Mouse (Mus musculus) gastrocnemius, adult 18-20 months (tissue): ENCODE measurements around the gene Fgf2. TPM values are rescaled to one million over a fixed set of nuclear protein-coding genes. Genes with fewer than 3 reads are reported as not detected.

Experiments
- DNase-seq: peaks from one replicate; pipeline ENCODE4 v3.0.0; 2021; ENCODE audit warnings: low spot score
- long read RNA-seq, 2 experiments: library from polyadenylated mRNA; stranded (forward); transcript quantifications; one replicate each; pipeline ENCODE4 v2.0.0; 2021
- total RNA-seq, 2 experiments: library from RNA; stranded (reverse); gene quantifications; 2 replicates each; pipeline ENCODE4 v1.2.3; 2021

Gene Fgf2
- total RNA-seq = 10 to 100 TPM in 1 of 2 experiments, 1 to 10 TPM in 1; 5.7 to 10.1 TPM
- long read RNA-seq, experiment 1, full-length matches to known transcripts = 2 of 3 reads
- long read RNA-seq, experiment 1, partial matches to known transcripts = 1 of 3 reads
- long read RNA-seq, experiment 1, other reads (novel, unspliced or antisense) = 0 of 3 reads
- long read RNA-seq, experiment 2, full-length matches to known transcripts = 1 of 3 reads
- long read RNA-seq, experiment 2, partial matches to known transcripts = 0 of 3 reads
- long read RNA-seq, experiment 2, other reads (novel, unspliced or antisense) = 2 of 3 reads

GRCm38 (mm10) chr3:37348221-37349165 lies at the start of gene Fgf2:
Fgf2 (plus strand) TSS chr3:37348346.
- peak; percentile 56 for DNase-seq

DNA sequence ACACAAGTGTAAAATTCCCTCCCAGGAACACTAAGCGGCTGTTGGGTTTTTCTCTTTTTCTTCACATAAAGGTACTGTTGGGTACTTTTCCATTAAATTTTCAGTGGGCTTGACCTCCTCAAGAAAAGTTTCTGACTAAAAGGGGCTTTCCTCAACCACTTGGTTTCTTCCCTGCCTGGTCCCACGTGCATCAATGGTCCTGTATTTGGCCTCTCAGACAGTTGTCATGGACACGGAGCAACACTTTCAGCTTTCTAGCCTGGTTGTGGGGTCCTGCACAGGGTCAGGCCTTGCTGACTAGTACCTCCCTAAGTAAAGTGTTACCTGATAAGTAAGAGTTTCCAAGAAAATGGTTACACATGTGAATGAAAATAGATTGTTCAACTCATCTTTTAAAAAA lies 48.7 kb upstream of the Fgf2 start:
- no peak for DNase-seq

GRCm38 (mm10) chr3:37302685-37303084 lies 45.5 kb upstream of the Fgf2 start:
- DNase-seq = peak; percentile 15

- no peak for DNase-seq
Observed at GRCm38 (mm10) chr3:37303392-37304139, 44.6 kb upstream of the Fgf2 start.

- no peak for DNase-seq
Observed at GRCm38 (mm10) chr3:37311897-37312369, 36.2 kb upstream of the Fgf2 start.

GRCm38 (mm10) chr3:37312370-37312941 lies 35.7 kb upstream of the Fgf2 start, which contains the start of the genes Bbs12 and Cetn4:
Bbs12 (plus strand) TSS chr3:37312554.
Cetn4 (minus strand) TSS chr3:37312708.
- DNase-seq = peak; percentile 97

DNA sequence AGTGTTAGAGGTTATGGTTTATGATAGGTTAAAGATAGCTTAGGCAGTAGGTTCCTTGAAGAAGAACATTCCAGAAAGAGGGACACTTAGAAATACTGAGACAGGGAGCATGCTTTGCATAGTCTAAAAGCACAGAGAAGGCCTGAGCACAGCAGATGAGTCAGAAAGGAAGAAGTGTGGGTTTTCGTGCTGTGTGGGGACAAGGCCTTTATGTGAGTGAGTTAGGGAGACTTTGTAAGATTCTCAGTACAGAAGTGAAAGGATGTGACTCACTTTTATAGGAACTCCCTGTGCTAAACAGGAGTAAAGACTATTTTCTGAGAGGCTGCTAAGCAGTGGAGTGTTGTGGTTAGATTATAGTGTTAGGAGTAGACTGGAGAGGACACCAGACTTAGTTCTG lies 34.8 kb upstream of the Fgf2 start:
- DNase-seq = no peak

GRCm38 (mm10) chr3:37316233-37316632 lies 31.9 kb upstream of the Fgf2 start:
- no peak for DNase-seq

GRCm38 (mm10) chr3:37324310-37324709 lies 23.8 kb upstream of the Fgf2 start:
- peak; percentile 24 for DNase-seq

GRCm38 (mm10) chr3:37325317-37326112 lies 22.6 kb upstream of the Fgf2 start:
- DNase-seq = no peak

GRCm38 (mm10) chr3:37326627-37327026 lies 21.5 kb upstream of the Fgf2 start:
- DNase-seq = no peak

DNA sequence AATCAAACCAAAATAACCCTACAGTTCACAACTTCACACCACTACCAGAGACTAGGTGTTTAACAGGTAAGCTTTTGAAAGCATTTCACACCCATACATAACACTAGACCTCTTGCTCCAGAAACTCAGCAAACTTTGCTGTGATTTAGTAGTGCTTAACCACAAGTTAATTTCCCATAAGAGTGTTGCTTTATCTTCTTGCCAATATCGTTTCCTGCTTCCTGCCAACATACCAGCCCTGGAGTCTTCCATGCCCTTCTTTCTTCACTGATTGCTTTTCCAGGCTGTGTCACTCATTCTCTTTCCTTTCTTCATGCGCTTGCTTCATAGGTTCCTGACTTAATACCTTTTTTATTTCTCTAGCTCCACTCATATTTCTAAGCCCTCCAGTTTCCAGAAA lies 19.7 kb upstream of the Fgf2 start:
- no peak for DNase-seq

DNA sequence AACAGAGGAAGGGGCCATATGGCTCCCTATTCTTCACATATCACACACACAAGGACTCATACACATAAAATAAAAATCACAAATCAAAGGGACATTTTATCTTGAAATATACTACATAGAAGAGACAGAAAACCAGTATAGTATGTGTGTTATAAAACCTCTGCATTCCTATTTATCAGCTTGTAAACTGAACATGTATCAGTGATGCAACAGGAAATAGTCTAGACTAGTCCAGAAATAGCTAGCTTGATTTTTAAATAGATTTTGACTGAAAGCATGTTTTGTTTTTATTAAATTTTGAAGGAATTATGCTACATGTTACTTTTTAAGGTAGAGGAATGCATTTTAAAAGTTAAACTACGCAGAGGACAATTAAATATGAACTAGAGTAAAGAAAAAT lies 18.2 kb upstream of the Fgf2 start:
- no peak for DNase-seq

DNA sequence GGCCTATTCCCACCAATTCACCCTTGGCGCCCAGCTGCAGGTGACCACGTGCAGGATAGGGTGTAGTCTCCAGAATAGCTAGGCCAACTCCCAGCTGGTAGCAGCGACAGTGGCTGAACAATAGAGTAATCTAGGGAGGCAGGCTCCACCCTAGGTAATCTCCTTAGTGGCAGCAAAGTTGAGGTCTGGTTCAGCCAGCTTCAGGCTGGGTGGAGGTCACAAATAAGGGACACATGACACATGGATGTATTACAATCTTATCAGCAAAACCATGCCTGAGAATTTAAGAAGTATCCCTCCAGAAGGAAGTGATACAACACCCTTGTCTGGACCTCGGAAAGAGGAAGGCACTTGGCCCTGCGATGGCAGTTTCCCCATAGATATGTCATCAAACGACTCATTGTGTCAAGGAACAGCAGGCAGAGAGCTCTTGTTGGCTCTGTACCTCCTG lies 16.1 kb upstream of the Fgf2 start:
- no peak for DNase-seq

GRCm38 (mm10) chr3:37334053-37334452 lies 14.1 kb upstream of the Fgf2 start:
- DNase-seq = no peak

GRCm38 (mm10) chr3:37341110-37341509 lies 7.0 kb upstream of the Fgf2 start:
- DNase-seq = peak; percentile 63

- DNase-seq = peak; percentile 41
Observed at GRCm38 (mm10) chr3:37342811-37343210, 5.3 kb upstream of the Fgf2 start.

DNA sequence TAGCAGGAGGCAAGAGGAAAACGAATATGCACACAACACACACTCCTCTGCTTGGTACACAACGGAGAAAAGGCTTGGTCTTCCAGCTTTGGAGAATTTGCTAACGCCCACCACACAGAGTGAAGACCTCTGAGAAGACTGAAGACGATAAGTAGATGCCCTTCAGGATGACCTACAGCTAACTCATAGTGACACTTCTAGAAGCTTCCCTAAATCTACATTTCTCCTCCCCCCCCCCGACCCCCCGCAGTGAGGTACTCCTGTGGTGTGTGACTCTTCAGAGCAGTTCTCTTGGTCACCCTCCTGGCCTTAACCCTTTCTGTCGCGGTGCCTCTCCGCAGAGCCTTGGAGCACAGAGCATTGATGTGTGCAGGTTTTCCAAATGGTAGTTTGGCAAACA lies 475 bp upstream of the Fgf2 start:
- DNase-seq = no peak

DNA sequence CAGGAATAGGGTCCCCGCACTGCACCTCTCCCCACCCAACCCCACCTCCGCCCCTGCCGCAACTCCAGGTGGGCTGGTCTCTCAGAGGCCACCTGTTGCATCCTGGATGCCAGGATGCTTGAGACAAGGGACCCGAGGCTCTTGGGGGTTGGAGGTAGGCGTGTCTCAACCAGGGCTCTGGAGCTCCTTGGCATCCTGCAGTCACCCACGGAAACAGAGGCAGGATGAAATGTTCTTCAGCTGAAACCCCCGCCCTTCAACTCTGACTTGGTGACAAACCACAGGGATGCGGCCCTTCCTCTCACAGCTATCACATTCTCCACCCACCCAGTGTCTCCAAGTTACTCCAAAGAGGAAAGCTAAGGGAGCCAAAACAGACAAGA lies 1.0 kb downstream of the Fgf2 start:
- DNase-seq = no peak

GRCm38 (mm10) chr3:37350386-37350785 lies 2.2 kb downstream of the Fgf2 start:
- DNase-seq = no peak
